Mouse (Mus musculus): ENCODE data around the gene March10. TPM values are rescaled to one million over a fixed set of nuclear protein-coding genes. Genes with fewer than 3 reads are reported as not detected.
A peak's percentile ranks its signal among the peaks of the same experiment; 100 is the strongest.

March10 gene
- polyA plus RNA-seq, 1 experiment from 2014 or later, result 0.23 TPM

- 95% methylated on average over 9 of the region's 9 CpGs for WGBS
- Histone ChIP-seq H3K27me3 (replicated peaks; ENCODE audit: control insufficient read depth, insufficient read depth, low read length) (no peaks in the 10 kb centered on the region), H3K4me3 (ENCODE audit: low read depth, low read length) (no peak overlapping the region), H3K36me3 (ENCODE audit: control insufficient read depth, insufficient read depth, low read length) (peaks cover 4% of the 10 kb centered on the region; the same call in 1 of the 2 replicates), H3K9me3 (replicated peaks; ENCODE audit: control insufficient read depth, low read length) (no peaks in the 10 kb centered on the region), H3K27ac (ENCODE audit: low read depth, low read length) (no peak overlapping the region), H3K4me2 (ENCODE audit: low read length) (no peak overlapping the region), H3K4me1 (ENCODE audit: control insufficient read depth, insufficient read depth, low read length) (no peaks in the 10 kb centered on the region), H3K9ac (ENCODE audit: low read length) (no peak overlapping the region)
- DNase-seq (ENCODE audit: low spot score) (no peak), ATAC-seq (no peak)
Measured at GRCm38 (mm10) chr11:105348495-105348982, 108.0 kb downstream of the March10 start.

- H3K9me3 ChIP-seq (replicated peaks; ENCODE audit: control insufficient read depth, low read length), result no peaks in the 10 kb centered on the region
- WGBS, result 62% methylated on average over 28 of the region's 28 CpGs
- peak; percentile 89 for DNase-seq (ENCODE audit: low spot score)
- H3K36me3 ChIP-seq (ENCODE audit: control insufficient read depth, insufficient read depth, low read length), result peaks cover 4% of the 10 kb centered on the region; the same call in 1 of the 2 replicates
- H3K27me3 ChIP-seq (replicated peaks; ENCODE audit: control insufficient read depth, insufficient read depth, low read length), result no peaks in the 10 kb centered on the region
- H3K4me1 ChIP-seq (ENCODE audit: control insufficient read depth, insufficient read depth, low read length), result no peaks in the 10 kb centered on the region
- no peak overlapping the region for H3K27ac ChIP-seq (ENCODE audit: low read depth, low read length)
- no peak overlapping the region for H3K4me3 ChIP-seq (ENCODE audit: low read depth, low read length)
- ATAC-seq, result peak; percentile 87
- no peak overlapping the region for H3K4me2 ChIP-seq (ENCODE audit: low read length)
- no peak overlapping the region for H3K9ac ChIP-seq (ENCODE audit: low read length)
Measured at GRCm38 (mm10) chr11:105347162-105348161, 109.1 kb downstream of the March10 start.

GRCm38 (mm10) chr11:105345284-105345683 lies 111.3 kb downstream of the March10 start:
- Histone ChIP-seq H3K4me2 (ENCODE audit: low read length) (no peak overlapping the region), H3K4me1 (ENCODE audit: control insufficient read depth, insufficient read depth, low read length) (no peaks in the 10 kb centered on the region), H3K27ac (ENCODE audit: low read depth, low read length) (no peak overlapping the region), H3K4me3 (ENCODE audit: low read depth, low read length) (no peak overlapping the region), H3K27me3 (replicated peaks; ENCODE audit: control insufficient read depth, insufficient read depth, low read length) (no peaks in the 10 kb centered on the region), H3K9me3 (replicated peaks; ENCODE audit: control insufficient read depth, low read length) (no peaks in the 10 kb centered on the region), H3K9ac (ENCODE audit: low read length) (no peak overlapping the region), H3K36me3 (ENCODE audit: control insufficient read depth, insufficient read depth, low read length) (peaks cover 4% of the 10 kb centered on the region; the same call in 1 of the 2 replicates)
- no peak for ATAC-seq
- peak; percentile 42 for DNase-seq (ENCODE audit: low spot score)
- WGBS, result 81% methylated on average over 2 of the region's 2 CpGs

GRCm38 (mm10) chr11:105338596-105339390 lies 117.7 kb downstream of the March10 start:
- ATAC-seq, result no peak
- no peak overlapping the region for H3K9ac ChIP-seq (ENCODE audit: low read length)
- H3K4me3 ChIP-seq (ENCODE audit: low read depth, low read length), result no peak overlapping the region
- H3K36me3 ChIP-seq (ENCODE audit: control insufficient read depth, insufficient read depth, low read length), result no peaks in the 10 kb centered on the region
- whole genome bisulfite sequencing, result 83% methylated on average over 12 of the region's 12 CpGs
- no peaks in the 10 kb centered on the region for H3K9me3 ChIP-seq (replicated peaks; ENCODE audit: control insufficient read depth, low read length)
- no peak overlapping the region for H3K4me2 ChIP-seq (ENCODE audit: low read length)
- DNase-seq (ENCODE audit: low spot score), result no peak
- no peaks in the 10 kb centered on the region for H3K4me1 ChIP-seq (ENCODE audit: control insufficient read depth, insufficient read depth, low read length)
- no peaks in the 10 kb centered on the region for H3K27me3 ChIP-seq (replicated peaks; ENCODE audit: control insufficient read depth, insufficient read depth, low read length)
- H3K27ac ChIP-seq (ENCODE audit: low read depth, low read length), result no peak overlapping the region

GRCm38 (mm10) chr11:105333867-105334670 lies 122.5 kb downstream of the March10 start:
- H3K4me3 ChIP-seq (ENCODE audit: low read depth, low read length), result no peak overlapping the region
- 41% methylated on average over 8 of the region's 8 CpGs for WGBS
- no peak overlapping the region for H3K9ac ChIP-seq (ENCODE audit: low read length)
- H3K27me3 ChIP-seq (replicated peaks; ENCODE audit: control insufficient read depth, insufficient read depth, low read length), result no peaks in the 10 kb centered on the region
- H3K4me2 ChIP-seq (ENCODE audit: low read length), result no peak overlapping the region
- H3K4me1 ChIP-seq (ENCODE audit: control insufficient read depth, insufficient read depth, low read length), result no peaks in the 10 kb centered on the region
- no peaks in the 10 kb centered on the region for H3K36me3 ChIP-seq (ENCODE audit: control insufficient read depth, insufficient read depth, low read length)
- no peak for DNase-seq (ENCODE audit: low spot score)
- H3K9me3 ChIP-seq (replicated peaks; ENCODE audit: control insufficient read depth, low read length), result no peaks in the 10 kb centered on the region
- ATAC-seq, result peak; percentile 43; the same call in 1 of the 2 replicates
- peak overlapping the region; percentile 44; the same call in 1 of the 2 replicates for H3K27ac ChIP-seq (ENCODE audit: low read depth, low read length)

GRCm38 (mm10) chr11:105332468-105332867 lies 124.1 kb downstream of the March10 start:
- DNase-seq (ENCODE audit: low spot score) (peak; percentile 75), ATAC-seq (no peak)
- Histone ChIP-seq H3K9me3 (replicated peaks; ENCODE audit: control insufficient read depth, low read length) (no peaks in the 10 kb centered on the region), H3K4me2 (ENCODE audit: low read length) (no peak overlapping the region), H3K4me3 (ENCODE audit: low read depth, low read length) (no peak overlapping the region), H3K9ac (ENCODE audit: low read length) (no peak overlapping the region), H3K27ac (ENCODE audit: low read depth, low read length) (no peak overlapping the region), H3K4me1 (ENCODE audit: control insufficient read depth, insufficient read depth, low read length) (no peaks in the 10 kb centered on the region), H3K36me3 (ENCODE audit: control insufficient read depth, insufficient read depth, low read length) (no peaks in the 10 kb centered on the region), H3K27me3 (replicated peaks; ENCODE audit: control insufficient read depth, insufficient read depth, low read length) (no peaks in the 10 kb centered on the region)
- 68% methylated on average over 8 of the region's 8 CpGs for WGBS

- Histone ChIP-seq H3K36me3 (ENCODE audit: control insufficient read depth, insufficient read depth, low read length) (no peaks in the 10 kb centered on the region), H3K9ac (ENCODE audit: low read length) (no peak overlapping the region), H3K27ac (ENCODE audit: low read depth, low read length) (no peak overlapping the region), H3K4me2 (ENCODE audit: low read length) (no peak overlapping the region), H3K4me1 (ENCODE audit: control insufficient read depth, insufficient read depth, low read length) (no peaks in the 10 kb centered on the region), H3K9me3 (replicated peaks; ENCODE audit: control insufficient read depth, low read length) (no peaks in the 10 kb centered on the region), H3K27me3 (replicated peaks; ENCODE audit: control insufficient read depth, insufficient read depth, low read length) (no peaks in the 10 kb centered on the region), H3K4me3 (ENCODE audit: low read depth, low read length) (no peak overlapping the region)
- WGBS, result 52% methylated on average over 10 of the region's 10 CpGs
- ATAC-seq (no peak), DNase-seq (ENCODE audit: low spot score) (no peak)
Measured at GRCm38 (mm10) chr11:105331732-105332131, 124.8 kb downstream of the March10 start.

GRCm38 (mm10) chr11:105331129-105331528 lies 125.4 kb downstream of the March10 start:
- no peaks in the 10 kb centered on the region for H3K9me3 ChIP-seq (replicated peaks; ENCODE audit: control insufficient read depth, low read length)
- H3K27ac ChIP-seq (ENCODE audit: low read depth, low read length), result no peak overlapping the region
- WGBS, result 94% methylated on average over 3 of the region's 3 CpGs
- no peak overlapping the region for H3K9ac ChIP-seq (ENCODE audit: low read length)
- no peaks in the 10 kb centered on the region for H3K27me3 ChIP-seq (replicated peaks; ENCODE audit: control insufficient read depth, insufficient read depth, low read length)
- no peak overlapping the region for H3K4me3 ChIP-seq (ENCODE audit: low read depth, low read length)
- H3K4me2 ChIP-seq (ENCODE audit: low read length), result no peak overlapping the region
- H3K36me3 ChIP-seq (ENCODE audit: control insufficient read depth, insufficient read depth, low read length), result no peaks in the 10 kb centered on the region
- DNase-seq (ENCODE audit: low spot score) (no peak), ATAC-seq (no peak)
- H3K4me1 ChIP-seq (ENCODE audit: control insufficient read depth, insufficient read depth, low read length), result no peaks in the 10 kb centered on the region

All from forebrain, embryonic 14.5 days (tissue).